Mouse (Mus musculus): ENCODE measurements around the gene Arfip2.

- TF ChIP-seq POLR2A (IDR thresholded peaks at IDR 0.05; ENCODE audit: borderline replicate concordance, control insufficient read depth, low read depth, low read length) (no peak), CTCF (IDR thresholded peaks at IDR 0.05; ENCODE audit: control insufficient read depth, insufficient read depth, low read length) (no peak)
Observed at GRCm38 (mm10) chr7:105639304-105639703, 912 bp downstream of the Arfip2 start.
